Mouse (Mus musculus) heart, postnatal 4 days (tissue): ENCODE measurements around the gene Dchs2. TPM values are rescaled to one million over a fixed set of nuclear protein-coding genes. Genes with fewer than 3 reads are reported as not detected.
"Not testable (repeated sequence)": the region's sequence is repeated elsewhere in the genome, so short reads cannot be mapped to it uniquely, and the experiment has no call there.

Experiments
- DNase-seq: peaks from one replicate; pipeline ENCODE4 v3.0.0; 2021
- total RNA-seq, 2 experiments: library from RNA; stranded (reverse); gene quantifications; 2 replicates each; pipeline ENCODE4 v1.2.3; 2021

The Dchs2 gene
- 1 to 10 TPM; 1.2 to 1.3 TPM for total RNA-seq

DNA sequence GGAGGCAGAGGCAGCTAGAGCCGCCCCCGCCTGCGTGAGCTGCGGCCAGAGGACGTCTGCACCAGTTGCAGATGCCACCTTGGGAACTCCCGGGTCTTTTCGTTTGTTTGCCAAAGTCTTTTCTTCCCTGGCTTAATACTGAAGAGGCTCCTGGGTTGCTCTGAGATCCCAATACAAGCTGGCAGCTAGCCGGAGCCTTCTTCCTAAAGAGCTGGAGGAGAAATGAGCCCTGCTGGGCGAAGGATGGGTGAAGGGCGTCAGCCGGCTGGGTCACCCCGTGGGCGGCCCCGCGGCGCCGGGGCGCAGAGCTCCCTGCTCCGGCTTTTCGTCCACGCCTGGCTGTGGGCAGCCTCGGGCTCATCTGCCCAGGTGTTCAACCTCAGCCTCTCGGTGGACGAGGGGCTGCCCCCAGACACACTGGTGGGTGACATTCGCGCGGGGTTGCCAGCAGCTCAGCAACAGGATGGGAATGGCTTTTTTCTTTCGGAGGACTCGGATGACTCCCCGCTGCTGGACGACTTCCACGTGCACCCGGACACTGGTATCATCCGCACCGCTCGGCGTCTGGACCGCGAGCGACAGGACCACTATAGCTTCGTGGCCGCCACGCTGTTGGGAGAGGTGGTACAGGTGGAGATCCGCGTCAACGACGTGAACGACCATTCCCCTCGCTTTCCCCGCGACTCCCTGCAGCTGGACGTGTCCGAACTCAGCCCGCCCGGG, at the start of gene Dchs2:
Dchs2 (plus strand) TSS at position 223 of the 723 bp plus-strand sequence.
- peak; percentile 14 for DNase-seq

GRCm38 (mm10) chr3:83080567-83081055, 47.1 kb upstream of the Dchs2 start:
- peak; percentile 48 for DNase-seq

DNA sequence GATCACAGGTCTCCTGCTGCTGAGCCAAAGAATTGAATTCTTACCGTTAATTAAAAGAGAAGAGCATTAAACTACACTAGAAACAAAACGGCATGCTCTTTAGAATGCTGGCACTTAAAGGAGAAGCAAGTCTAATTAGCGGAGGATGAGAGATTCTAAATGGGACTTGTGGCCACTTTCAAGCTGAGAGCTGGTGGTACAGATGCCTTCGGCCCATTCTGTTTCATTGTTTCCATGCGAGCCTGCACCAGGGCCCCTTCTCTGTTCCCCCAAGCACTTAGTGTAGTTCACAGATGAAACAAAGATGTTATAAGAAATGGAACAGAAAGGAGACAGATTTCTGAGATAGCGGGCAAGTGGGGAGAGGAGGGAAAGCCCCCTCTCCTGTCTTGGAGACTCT, 30.2 kb upstream of the Dchs2 start:
- DNase-seq = no peak

DNA sequence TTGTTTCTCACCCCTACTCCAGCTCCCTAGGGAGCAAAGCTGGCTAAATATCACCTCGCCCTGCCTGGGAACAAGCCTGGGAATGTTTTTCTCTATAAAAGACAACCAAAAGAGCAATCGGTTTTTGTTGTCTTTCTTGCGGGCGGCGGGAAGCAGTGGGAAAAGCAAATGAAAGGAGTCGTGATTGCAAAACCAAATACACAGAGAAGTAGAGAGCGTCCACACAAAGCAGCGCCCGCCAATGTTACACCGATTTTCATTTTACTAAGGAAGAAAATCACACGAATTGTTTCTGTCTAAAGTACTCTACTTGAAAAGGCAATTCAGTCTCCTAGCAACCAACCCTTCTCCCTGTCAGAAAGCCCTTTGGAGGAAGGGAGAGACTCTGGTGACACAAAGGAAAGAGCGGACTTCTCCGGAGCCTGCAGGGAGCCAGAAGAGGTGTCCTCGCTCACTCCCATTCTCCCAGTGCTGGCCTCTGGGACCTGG, 29.2 kb upstream of the Dchs2 start:
- no peak for DNase-seq

DNA sequence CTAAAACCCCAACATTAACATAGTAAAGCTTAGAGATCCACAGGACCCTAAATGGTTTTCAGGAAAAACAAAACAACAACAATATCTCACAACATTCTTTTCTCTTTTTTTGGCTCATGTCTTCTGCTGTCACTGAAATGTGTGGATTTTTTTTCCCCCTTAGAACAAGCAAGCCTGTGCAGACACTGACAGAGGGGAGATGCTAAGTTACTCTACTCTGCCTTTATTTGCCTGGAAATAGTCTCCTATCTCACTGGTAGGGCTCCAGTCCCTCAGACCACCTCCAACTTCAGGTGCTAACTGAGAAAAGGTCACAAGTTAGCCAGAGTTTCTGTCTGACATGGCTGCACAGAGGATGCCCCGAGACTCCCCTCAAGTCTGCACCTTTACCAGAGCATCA, 28.6 kb upstream of the Dchs2 start:
- no peak for DNase-seq

- DNase-seq = no peak
These were observed 28.1 kb upstream of the Dchs2 start for GRCm38 (mm10) chr3:83099651-83100050.

- no peak for DNase-seq
These were observed 25.5 kb upstream of the Dchs2 start for GRCm38 (mm10) chr3:83102286-83102685.

- DNase-seq = no peak
These were observed 17.6 kb upstream of the Dchs2 start for GRCm38 (mm10) chr3:83110163-83110562.

GRCm38 (mm10) chr3:83111485-83112261, 16.1 kb upstream of the Dchs2 start:
- DNase-seq = no peak

- no peak for DNase-seq
These were observed 14.9 kb upstream of the Dchs2 start for GRCm38 (mm10) chr3:83112869-83113268.

DNA sequence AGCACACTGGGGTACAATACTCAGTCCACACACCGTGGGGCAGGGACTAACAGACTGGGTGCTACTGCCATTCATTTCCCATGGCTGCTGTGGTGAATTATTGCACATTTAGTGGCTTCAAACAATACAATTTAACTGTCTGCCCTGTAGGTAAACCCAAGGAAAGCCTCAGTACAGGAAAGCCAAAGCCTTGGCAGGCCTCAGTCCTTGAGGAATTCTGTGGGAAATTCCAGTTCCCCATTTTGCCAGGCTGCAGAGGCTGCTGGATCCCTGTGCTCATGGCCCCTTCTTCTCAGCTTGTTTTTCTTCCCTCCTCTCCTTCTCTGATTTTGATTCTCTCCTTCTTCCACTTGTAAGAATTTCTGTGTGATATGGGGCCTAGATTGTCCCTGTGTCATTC, 12.8 kb upstream of the Dchs2 start:
- DNase-seq = no peak

DNA sequence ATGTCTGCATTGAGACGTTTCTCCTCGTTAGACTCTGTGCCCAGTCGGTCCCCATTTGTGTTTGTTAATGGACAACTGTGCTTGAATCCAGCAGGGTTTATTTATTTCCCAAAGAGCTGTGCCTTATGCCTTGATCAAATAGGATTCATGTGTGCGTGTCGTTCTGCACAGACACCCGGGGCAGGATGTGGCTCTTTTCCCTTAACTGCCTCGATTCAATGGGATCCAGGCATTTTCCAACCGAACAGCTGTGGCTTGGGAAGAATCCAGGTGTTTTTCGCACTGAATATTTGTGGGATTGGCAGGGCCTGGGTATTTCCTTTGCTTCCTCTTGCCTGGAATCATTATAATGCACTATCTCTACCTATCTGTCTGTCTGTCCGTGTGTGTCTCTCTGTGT, 10.2 kb upstream of the Dchs2 start:
- no peak for DNase-seq

DNA sequence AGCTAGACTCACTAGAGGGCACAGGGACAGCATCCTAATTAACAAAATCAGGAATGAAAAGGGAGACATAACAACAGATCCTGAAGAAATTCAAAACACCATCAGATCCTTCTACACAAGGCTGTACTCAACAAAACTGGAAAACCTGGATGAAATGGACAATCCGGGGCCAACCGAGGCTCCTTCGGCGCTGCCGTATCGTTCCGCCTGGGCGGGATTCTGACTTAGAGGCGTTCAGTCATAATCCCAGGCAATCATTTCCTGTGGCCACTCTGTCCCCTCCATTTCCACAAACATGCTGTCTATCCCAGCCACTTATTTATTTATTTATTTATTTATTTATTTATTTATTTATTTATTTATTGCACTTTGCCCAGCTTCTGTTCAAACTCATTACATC, 3.8 kb upstream of the Dchs2 start:
- DNase-seq = not testable (repeated sequence)

DNA sequence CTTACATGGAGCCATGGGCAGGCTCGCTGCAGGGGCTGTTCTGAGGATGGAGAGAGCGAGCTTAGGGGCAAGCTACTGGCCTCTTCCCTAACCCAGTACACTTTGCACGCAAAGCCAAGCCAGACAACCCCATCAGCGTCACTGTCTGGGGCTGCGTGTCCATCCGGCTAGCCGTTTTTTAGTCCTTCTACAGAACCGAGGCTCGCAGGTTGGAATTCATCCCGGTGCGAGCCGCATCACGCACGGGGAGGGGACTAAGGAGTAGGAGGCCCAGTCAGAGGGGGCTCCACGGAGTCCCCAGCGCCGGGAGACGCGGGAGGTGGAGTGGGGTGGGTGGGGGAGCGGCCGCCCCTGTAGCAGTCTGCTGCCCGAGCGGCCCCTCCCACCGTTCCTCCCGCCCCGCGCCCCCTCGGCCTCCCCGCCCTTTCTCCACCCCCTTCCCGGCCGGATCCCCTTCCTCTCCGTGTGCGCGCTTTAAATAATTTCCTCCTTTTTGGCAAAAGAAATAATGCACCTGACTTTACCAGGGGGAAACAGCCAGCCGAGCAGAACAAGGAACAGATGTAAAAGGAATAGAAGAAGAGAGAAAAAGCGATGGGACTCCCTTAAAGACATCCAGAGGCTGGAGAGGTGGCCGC, 541 bp upstream of the Dchs2 start:
- peak; percentile 37 for DNase-seq

- peak; percentile 17 for DNase-seq
These were observed 738 bp downstream of the Dchs2 start for GRCm38 (mm10) chr3:83128449-83128922.

- no peak for DNase-seq
These were observed 1.4 kb downstream of the Dchs2 start for GRCm38 (mm10) chr3:83129151-83129550.

DNA sequence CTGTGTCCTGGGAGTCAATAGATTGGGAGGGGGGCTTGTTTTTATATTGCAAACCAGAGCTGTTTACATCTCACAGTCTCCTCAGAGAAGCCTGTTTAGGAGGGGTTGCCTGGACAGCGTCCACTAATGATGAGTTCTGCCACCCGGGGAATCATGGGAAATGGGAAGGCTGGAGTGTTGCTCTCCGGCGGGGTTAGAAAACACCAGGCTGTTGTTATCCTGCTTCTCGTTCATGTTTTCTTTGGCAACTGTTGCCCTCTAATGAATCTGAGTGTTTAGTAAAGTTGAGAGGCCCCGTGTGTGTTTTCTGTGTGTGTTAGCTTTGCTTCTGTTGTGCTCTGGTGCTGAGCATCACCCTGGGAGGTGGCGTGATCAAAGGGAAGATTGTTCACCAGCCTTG, 8.7 kb downstream of the Dchs2 start:
- peak; percentile 28 for DNase-seq

DNA sequence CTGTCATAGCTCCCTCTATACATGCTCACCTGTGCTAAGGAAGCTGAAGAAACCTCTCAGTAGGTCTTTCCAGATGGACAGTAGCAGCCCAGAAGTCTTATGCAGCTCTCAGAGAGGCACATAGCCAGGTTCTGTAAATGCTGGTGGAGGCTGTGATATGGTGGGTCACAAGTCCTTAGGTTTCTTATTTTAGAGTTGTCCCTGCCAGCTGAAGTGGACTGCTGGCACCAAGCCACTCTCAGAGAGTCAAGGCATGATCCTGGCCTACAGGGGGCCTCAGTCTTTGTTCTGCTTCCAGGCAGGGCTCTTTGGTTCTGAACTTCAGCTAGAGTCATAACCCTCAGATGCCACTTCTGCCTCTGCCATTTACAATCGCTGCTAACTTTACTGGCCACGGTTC, 11.1 kb downstream of the Dchs2 start:
- peak; percentile 72 for DNase-seq

DNA sequence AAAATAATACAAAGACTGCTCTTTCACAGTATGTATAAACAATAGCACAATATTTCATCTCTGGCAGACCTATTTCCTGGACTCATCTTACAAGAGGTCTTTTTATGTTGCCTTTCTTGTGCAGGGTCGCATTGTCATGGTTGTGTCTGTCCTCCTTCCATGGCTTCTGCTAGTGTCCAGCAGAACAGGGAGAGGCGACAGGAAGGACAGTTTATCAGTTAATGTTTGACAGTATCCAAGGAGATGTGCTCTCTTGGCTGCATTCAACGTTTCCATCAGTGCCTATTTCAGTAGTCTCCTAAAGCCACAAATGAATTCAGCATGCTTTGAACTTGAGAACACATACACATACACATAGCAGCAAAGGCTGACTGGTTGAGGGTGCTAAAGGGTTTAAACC, 17.9 kb downstream of the Dchs2 start:
- DNase-seq = no peak

DNA sequence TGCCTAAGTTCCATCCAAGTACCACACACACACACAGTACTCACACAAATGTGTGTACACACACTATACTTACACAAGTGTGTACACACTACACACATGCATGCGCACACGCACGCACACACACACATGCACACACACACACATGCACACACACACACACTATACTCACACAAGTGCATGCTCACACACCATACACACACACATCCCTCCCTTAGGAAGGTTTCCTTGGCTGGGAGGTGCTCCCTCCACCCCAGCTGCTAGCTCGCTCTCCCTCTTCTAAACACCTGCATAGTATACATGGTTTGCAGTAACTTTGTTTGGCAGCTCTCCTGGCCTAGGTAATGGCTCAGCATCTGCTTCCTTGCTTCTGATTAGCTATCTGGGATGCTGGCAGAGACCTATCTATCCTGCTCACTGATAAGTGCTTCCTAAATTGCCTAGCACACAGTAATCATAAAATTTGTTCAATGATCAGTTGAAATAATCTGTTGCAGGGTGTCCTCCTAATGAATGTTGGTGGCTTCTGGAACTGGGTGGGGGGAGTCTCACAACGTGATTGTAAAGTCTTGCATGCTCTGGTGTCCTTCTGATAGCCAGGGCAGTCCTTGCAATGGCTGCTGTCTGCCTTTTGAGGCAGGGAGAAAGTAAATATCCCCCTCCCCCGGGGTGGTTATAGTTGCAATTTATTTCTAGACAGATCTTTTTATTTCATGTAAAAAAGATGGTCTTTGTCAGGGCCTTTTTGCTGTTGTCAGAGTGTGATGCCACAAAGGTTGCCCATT, 19.7 kb downstream of the Dchs2 start:
- DNase-seq = no peak

GRCm38 (mm10) chr3:83148055-83148447, 20.3 kb downstream of the Dchs2 start:
- no peak for DNase-seq

- no peak for DNase-seq
These were observed 20.8 kb downstream of the Dchs2 start for GRCm38 (mm10) chr3:83148508-83148907.
